Mouse (Mus musculus): Measurements from ENCODE around the gene Gstt4. TPM values are rescaled to one million over a fixed set of nuclear protein-coding genes. Genes with fewer than 3 reads are reported as not detected.

The Gstt4 gene
- total RNA-seq, 4 experiments from 2014 or later: not detected

DNA sequence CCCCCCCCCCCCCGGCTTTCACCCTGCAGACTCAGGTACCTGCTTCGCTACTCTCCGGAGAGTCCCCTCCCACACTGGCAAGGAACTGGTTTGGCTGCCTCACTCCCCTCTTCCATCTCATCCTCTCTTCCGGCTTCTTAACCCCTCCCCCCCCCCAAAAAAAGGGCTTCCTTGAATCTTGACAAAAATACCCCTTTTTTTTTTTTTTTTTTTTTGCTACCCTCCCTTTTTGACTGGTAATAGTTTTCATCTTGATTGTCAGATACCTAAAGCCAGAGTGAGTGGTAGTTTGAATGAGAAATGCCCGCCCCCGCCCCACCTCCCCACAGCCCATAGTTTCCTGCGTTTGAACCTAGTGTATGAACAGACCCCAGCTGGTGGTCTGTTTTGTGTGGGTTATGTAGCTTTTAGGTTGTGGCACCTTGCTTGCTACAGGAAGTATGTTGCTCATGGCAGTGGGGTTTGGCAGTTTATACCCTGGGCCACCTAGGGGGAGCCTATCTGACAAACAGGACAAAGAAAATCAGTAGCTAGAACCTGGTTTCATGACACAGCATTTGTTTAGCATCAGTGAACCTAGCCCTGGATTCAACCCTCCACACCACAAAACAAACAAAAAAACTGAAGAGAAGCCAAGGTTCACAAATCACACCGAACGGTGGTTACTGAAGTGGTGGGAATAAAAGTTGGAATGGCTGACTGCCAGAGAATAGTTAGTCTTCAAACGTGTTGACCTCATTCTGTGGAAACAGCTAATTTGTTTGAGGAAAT, 13.6 kb upstream of the Gstt4 start:
- DNase-seq (ENCODE audit: low spot score): no peak

DNA sequence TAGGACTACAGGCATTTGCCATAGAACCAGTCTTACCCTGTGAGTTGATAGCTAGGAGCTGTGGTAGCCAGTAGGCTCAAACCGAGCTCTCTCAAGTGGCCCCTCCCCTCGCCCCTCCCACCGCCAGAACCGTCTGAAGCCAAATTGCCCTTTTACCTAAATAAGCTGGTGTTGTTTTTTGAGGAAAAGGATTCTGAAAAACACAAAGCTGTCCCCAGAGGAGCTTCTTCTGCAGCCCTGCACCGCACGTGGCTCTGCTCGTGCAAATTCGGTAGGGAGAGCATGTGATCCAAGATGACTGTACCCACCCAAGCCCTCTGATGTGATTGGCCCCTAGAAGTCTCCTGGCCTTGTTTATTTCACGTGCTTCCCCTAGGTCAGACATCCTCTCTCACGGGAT, 13.0 kb upstream of the Gstt4 start:
- DNase-seq (ENCODE audit: low spot score): peak; percentile 70

DNA sequence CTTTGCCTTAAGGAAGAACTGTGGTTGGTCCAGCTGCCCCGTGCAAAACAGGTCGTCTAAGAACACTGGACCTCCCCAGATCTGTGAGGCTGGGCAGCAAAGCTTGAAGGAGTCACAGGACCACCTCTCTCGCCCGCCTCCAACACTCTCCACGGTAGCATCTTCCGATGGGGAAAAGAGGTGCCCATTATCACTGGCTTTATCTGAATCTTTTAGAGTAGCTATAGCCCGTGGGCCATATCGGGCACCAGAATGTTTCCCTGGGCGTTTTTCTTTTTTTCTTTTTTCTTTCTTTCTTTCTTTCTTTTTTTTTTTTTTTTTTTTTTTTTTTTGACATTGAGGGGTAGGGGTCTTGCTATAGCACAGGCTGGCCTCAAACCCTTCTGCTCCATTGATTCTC, 12.4 kb upstream of the Gstt4 start:
- no peak for DNase-seq (ENCODE audit: low spot score)

DNA sequence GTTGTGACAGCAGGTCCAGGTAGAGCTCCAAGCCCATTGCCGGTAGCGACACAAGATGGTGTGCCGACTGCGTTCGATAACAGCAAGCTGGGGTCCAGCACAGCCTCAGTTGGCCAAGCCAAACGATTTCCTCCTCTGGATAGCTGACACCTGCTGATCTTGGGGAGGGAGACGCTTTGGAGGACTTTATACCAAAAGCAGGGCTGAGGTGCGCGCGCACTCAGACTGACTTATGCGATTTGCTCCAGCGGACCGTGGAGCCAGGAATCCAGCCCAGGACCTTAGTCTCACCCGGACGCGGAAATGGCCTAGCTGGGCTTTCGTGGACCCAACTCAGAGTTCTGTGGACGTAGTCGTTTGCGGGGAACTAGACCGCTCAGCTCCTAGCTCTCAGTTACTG, 11.9 kb upstream of the Gstt4 start:
- DNase-seq (ENCODE audit: low spot score): peak; percentile 76

DNA sequence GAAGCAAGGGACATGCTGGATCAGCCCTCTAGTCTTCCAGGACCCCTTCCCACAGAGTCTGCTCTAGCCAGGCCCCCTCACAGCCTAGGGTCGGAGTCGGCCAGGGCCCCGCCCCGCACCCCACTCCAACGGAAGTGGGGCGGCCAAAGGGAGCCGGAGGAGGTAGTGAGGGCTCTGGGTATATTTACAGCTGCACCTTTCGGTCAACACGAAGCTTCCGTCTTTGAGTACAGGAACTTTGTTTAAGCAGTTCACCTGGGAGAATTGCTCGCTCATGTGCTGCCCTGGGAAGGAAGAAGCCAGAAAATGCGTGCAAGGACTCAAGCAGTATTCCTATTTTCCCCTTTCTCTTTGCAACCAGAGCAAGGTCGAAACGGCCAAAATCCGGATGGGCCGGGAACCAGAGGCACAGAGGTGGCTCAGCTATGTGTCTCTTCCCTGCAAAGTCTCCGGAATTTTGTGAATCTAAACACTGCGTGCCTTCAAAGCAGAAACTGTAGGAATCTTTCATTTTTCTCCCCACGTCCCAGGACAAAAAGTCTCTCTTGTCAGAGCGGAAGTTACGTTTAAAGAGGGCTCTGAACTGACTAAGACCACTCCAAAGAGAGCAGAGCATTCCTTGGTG, 11.2 kb upstream of the Gstt4 start:
- peak; percentile 22 for DNase-seq (ENCODE audit: low spot score)

DNA sequence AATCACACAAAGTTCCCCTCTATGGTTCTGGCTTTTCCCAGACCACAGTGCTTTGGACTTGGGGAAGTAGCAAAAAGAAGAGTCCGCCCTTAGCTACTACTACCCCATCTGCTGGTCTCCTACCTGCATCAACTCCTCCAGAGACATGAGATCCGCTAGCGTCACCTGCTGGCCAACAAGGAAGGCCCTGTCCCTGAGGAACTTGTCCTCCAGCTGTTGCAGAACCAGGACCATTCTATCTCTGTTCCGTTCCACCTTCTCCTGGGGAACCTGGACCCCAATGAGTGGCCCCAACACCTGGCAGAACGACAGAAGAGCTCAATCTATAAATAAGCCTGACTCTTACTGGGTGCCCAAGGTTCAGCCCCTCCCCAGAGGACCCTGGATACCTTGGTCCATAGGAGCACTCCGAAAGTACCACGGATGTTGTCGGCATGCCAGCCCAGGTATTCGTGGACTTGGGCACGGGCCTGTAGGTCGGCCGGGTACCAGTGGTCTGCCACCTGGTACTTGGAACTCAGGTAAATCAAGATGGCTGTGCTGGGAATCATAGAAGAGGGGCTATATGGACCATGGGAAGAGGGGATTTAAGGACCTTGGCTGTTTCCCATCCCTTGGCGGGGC, 10.0 kb upstream of the Gstt4 start:
- DNase-seq (ENCODE audit: low spot score): peak; percentile 51

DNA sequence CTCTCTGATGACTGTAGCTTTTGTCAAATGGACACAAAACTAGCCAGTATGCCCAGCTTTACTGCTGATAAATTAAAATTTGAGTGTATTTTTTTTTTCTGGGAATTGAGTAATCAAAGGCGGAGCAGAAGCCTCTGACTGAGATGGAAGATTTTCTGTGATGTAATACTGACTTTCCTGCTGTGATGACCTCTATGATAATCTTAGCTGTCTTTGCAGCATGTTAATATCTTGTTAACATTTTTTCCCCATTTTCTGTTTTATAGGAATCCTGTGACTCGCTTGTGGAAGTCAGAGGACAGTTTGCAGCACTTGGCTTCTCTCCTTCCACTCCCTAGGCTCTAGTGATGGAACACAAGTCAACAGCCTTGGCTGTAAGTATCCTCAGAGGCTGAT, 7.9 kb upstream of the Gstt4 start:
- DNase-seq (ENCODE audit: low spot score): no peak

DNA sequence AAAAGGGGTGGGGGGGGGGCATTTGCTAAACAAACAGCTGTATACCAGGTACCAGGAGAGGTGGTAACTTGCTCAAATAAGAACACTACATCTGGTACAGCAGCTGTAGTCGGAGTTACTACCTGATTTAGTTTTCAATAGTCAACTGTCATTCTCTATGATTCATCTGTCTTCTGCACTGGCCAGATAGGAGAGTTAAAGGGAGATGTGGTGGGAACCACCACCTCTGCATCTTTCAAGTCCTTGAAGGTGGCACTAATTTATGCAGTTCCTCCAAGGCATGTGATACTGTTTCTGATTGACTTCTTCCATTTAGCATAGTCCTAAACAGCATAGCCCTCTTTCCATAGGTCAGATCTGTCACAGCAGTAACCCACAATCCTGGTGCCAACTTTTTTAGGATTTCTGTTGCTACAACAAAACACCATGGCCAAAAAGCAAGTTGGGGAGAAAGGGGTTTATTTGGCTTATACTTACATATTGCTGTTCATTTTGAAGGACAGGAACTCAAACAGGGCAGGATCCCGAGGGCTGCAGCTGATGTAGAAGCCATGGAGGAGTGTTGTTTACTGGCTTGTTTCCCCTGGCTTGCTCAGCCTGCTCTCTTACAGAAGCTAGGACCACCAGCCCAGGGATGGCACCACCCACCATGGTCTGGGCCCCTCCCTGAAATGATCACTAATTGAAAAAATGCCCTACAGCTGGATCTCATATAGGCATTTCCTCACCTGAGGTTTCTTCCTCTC, 7.4 kb upstream of the Gstt4 start:
- no peak for DNase-seq (ENCODE audit: low spot score)

DNA sequence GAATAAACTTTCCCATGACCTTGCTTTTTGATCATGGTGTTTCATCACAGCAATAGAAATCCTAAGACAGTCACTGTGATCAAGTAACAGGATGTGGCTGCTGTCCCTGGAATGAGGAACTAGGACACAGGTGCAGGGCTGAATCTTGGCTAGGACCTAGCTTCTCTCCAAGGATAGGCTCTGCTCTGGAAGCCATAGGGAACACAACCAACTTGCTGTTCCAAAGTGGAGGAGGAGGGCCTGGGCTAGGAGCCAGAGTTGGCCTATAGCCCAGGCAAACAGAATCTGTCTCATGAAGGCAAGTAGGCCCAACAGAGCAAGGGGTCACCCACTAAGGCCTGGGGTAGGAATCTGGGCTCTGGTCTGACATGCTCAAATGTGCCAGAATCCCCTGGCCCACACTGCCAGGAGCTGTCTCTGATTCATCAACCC, 6.2 kb upstream of the Gstt4 start:
- DNase-seq (ENCODE audit: low spot score): peak; percentile 62

DNA sequence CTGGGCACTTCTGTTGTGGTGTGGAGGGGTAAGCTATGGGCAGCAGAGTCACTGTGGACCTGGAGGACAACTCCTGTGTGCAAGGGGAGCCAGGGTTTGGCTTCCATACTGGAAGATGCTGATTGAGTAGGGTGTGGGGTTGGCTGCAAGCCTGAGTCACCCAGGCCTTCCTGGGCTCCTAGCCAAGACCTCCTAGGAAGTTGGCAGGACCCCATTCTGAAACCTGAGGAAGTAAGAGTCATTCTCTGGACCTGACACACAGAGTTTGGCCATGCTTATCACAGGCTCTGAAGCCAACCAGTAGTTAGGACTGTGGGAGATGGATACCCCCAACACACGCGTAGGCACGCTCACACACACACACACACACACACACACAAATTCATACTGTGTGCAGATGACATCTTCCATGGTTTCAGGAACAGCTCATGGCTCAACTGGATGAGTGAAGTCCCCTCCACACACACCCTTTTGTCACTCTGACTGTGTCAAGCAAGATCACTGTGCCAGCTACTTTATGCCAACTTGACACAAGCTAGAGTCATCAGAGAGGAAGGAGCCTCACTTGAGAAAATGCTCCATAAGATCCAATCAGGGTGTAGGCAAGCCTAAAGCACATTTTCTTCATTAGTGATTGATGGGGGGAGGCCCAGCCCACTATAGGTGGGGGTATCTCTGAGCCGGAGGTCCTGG, 5.5 kb upstream of the Gstt4 start:
- peak; percentile 38 for DNase-seq (ENCODE audit: low spot score)

DNA sequence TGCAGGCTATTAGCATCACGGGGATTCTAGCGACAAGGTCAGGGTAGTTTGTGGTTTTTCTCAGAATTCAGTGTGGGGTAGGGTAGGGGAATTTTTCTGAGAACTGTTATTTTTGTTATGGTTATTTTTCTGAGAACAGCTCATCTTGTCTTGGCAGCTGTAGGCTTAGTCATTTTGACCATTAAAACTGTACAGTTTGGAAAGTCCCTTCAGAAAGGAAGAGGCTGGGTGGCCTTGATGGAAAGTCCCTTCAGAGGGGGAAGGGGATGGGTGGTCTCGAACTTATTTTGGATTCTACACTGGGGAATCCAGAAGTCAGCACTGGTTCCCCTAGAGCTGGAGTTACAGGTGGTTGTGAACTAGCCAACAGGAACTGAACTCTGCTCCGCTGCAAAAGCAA, 2.2 kb upstream of the Gstt4 start:
- no peak for DNase-seq (ENCODE audit: low spot score)

DNA sequence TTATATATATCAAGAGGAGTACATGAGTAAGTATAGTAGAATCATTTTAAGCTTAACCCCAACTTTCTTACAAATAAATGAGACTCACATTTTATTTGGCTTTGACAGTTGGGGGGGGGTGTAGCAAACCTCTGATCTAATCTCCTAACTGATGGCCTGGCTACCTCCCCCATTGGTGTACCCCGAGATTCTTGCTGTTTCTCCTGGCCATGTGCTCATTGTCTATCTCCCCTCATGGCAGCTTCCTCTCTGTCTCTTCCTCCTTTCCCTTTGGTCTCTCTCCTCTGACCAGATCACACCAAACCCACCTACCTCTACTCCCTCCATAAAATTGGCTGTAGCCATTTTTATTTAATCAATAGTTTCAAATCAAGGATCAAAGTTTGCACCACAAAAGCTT, 1.4 kb upstream of the Gstt4 start:
- no peak for DNase-seq (ENCODE audit: low spot score)

DNA sequence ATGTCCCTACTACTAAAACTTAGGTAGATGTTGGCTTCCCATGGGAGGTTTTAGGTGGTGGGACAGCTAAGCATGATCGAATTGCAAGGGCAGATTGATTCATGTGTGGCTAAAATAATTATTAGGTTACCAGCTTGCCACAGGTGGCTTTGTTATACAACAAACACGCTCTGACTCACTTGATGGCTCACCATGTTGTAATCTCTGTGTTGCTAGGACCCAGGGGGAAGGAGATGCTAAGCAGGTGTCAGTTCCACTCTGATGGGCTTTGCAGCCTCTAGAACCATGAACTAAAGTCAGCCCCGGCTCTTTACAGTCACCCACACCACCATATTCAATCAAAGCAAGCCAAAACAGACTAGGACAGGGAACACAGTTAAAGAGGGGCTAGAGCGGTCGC, 2.5 kb downstream of the Gstt4 start:
- no peak for DNase-seq (ENCODE audit: low spot score)

DNA sequence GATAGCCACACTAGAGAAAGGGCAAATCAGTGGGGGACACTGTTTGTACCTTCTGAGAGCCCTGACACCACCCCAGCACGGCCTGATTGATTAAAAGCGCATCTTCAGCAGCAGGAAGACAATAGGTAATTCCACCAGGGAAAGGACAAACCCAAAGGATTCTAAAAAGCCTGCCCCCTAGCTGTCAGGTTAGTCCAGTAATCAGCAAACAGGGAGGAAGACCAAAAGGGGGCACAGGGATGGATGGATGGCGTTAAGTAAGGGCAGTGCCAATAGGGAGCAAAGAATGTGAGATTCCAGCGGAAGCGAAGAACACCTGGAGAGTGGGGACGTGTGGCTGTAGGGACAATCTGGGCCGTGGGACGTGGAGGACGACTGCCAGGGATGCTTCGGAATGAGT, 3.7 kb downstream of the Gstt4 start:
- DNase-seq (ENCODE audit: low spot score): no peak

DNA sequence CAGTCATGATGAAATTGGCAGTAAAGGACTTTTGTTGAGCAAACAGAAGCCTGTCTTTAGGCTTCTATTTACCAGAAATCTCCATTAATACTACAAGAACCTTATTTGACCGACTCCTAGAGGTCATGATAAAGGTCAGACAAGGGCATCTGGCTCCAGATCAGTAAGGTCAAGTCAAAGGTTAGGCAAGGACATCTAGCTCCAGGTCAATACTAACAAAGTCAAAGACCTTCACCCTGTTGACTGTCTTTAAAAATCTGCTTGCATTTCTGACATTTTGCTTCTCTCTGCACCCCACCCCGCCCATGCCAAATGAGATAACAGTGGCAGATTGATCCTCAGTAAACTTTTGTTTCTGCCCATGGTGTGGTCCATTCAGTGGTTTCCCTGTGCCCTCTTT, 18.1 kb downstream of the Gstt4 start:
- DNase-seq (ENCODE audit: low spot score): no peak

DNA sequence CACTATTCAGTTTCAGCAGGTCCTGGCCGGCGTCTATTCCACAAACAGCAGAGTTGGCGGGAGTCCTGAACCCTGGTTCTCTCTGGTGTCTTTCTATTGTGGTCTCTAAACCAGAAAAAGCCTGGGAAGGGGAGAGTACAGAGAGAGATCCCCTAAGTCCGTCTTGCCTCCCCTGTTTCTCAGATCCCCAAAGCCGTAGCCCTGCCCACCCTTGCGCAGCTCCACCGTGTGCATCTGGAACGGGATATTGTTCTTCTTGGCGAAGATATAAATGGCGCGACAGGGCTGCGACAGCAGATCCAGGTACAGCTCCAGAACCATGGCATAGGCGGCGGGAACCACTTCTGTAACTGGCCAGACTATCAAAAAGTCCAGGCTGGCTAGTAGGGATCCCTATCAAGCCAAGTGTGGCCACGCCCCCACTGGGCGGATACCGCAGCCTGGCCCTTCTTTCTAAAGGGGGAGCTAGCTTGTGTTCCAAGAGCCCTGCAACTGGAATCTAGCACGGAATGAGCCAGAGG, 24.1 kb downstream of the Gstt4 start, which contains the start of gene Gstt1:
Gene Gstt1, minus strand, starts transcription at position 409 of the 521 bp plus-strand sequence.
- peak; percentile 76 for DNase-seq (ENCODE audit: low spot score)

DNA sequence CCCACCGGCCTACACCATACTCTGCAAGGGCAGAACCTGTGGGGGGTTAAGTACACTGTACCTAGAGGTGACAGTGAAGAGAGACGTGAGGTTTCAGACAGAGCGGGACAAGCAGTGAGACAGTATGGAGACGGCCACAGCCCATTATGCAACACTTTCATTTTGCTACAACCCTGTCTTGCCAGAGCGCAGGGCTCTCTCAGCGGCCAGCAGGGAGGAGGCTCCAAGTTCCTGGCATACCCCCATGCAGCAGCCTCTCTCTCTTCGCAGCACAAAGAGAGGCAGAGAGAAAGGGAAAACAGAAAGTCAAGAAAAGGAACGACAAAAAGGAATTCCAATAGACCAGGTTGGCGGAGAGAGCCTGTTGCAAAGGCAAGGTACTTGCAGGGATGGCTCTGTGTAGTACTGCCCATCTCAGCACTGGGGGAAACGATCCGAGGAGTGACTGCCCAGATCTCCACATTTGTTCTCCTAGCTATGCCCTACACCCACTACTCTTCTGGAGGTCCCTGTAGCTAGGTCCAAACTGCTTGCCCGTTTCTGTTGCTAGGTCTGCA, 24.6 kb downstream of the Gstt4 start:
- DNase-seq (ENCODE audit: low spot score): peak; percentile 51

DNA sequence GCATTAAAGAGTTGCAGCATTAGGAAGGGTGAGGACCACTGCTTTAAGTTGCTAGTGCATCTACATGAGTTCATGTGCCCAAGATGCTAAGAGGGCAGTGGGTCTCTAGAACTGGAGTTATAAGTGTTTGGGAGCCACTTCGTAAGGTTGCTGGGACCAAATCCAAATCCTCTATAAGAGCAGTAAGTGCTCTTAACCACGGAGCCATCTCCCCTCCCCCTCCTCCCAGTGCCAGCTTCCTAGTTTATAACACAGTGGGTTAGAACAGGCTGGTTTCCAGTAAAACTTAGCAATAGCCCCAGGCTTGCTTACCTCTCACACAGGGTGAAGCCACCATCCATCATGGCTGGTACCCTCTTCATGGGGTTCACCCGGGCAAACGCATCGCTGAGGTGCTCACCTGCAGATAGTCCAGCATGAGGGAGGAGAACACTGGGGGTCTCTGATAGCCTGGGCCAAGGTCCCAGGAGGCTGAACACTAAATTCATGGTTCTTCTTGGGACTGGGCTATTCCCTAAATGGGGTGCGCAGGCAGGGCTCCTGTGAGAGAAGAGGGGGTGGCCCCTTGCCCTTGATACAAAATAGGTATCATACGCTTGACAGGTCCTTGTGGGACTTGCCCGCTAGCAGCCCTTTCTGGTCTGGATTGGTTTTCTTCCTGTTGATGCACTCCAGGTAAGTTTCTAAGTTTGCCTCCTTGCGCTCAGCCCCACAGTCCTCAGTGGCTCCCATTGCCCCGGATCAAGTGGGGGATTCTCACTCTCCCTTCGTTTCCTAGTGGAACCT, 25.4 kb downstream of the Gstt4 start:
- no peak for DNase-seq (ENCODE audit: low spot score)

DNA sequence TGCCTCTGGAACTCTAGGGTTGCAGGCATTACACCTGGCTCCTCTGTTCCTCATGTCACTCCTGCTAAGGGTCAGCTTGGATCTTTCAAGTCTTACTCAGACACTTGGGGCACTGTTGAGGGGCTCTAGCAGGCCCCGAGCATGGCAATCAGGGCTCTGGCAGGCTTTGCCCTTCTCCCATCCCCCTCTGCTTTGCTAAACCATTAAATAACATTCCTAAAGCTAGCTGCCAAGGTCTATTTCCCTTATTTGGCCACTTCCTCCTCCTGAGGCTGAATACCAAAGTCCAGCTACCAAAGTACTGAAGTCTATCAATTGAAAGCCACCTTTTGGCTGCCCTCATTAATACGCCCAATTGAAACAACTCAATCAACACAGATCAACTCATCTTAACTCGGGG, 27.5 kb downstream of the Gstt4 start:
- no peak for DNase-seq (ENCODE audit: low spot score)

DNA sequence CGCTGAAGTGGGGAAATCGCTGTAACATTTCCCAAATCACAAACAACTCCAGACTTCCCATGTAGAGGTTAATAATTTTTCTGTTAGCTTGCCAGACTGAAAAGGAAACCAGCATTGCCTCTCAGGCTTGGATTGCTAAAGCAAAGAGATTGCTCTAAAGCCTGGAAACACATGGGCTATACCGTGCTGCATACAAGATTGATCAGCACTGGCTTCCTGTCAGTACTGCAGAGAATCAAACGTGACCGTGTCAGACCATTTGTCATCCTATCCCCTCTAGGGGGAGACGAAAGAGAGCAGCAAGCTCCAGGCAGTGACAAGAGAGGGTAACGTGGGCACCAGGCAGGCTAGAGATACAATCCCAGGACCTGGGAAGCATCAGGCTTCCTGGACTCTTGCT, 31.6 kb downstream of the Gstt4 start:
- no peak for DNase-seq (ENCODE audit: low spot score)

Measured in heart, adult 8-10 months (tissue).